Mouse (Mus musculus) ES-E14 (cell line): ENCODE data around the gene Psmd11. TPM values are rescaled to one million over a fixed set of nuclear protein-coding genes. Genes with fewer than 3 reads are reported as not detected.

Source experiments
- DNase-seq: peaks from one replicate; pipeline ENCODE4 v3.0.0-alpha.2; 2013; ENCODE audit warnings: low read depth, low spot score
- H3K27ac ChIP-seq: 2 replicates; pipeline ENCODE4 v1.5.1; 2012; ENCODE audit warnings: low read depth, mild to moderate bottlenecking, low read length, moderate library complexity, mixed read lengths; ENCODE audit not compliant: poor library complexity, insufficient read depth, severe bottlenecking
- H3K36me3 ChIP-seq: 2 replicates; pipeline ENCODE4 v1.6.1; 2012; ENCODE audit warnings: mild to moderate bottlenecking, low read length, moderate library complexity, mixed read lengths; ENCODE audit not compliant: control insufficient read depth, poor library complexity, insufficient read depth, severe bottlenecking
- H3K4me1 ChIP-seq, 2 experiments: fragments of 150-350 bp in 1 of 2; sonication (generic) in 1 of 2; 2 replicates each; pipeline ENCODE4 v1.6.1; 2012; ENCODE audit warnings: low read length in 2 of 2, mild to moderate bottlenecking in 1 of 2, mixed read lengths in 1 of 2; ENCODE audit not compliant: control insufficient read depth in 2 of 2, insufficient read depth in 2 of 2, poor library complexity in 1 of 2
- H3K4me3 ChIP-seq, 2 experiments: fragments of 150-350 bp in 1 of 2; sonication (generic) in 1 of 2; 2 replicates each; pipeline ENCODE4 v1.5.1; 2012; ENCODE audit warnings: low read length in 2 of 2, low read depth in 1 of 2, mild to moderate bottlenecking in 1 of 2, mixed read lengths in 1 of 2; ENCODE audit not compliant: insufficient read depth in 1 of 2, poor library complexity in 1 of 2, severe bottlenecking in 1 of 2
- H3K9ac ChIP-seq: 2 replicates; pipeline ENCODE4 v1.6.1; 2012; ENCODE audit warnings: low read depth, mild to moderate bottlenecking, low read length, mixed read lengths; ENCODE audit not compliant: poor library complexity, insufficient read depth, severe bottlenecking
- H3K9me3 ChIP-seq: fragments of 150-350 bp; sonication (generic); 2 replicates; pipeline ENCODE4 v1.6.1; 2012; ENCODE audit warnings: low read depth, mild to moderate bottlenecking, low read length; ENCODE audit not compliant: control insufficient read depth, insufficient read depth
- CHD2 ChIP-seq: IDR thresholded peaks from 2 replicates; pipeline ENCODE4 v1.6.1; 2014; ENCODE audit warnings: mild to moderate bottlenecking, low read depth, low read length, inconsistent platforms
- HCFC1 ChIP-seq: IDR thresholded peaks from 2 replicates; pipeline ENCODE4 v1.6.1; 2012; ENCODE audit warnings: low read length, inconsistent platforms, borderline replicate concordance; ENCODE audit not compliant: insufficient read depth
- MAFK ChIP-seq: IDR thresholded peaks from 2 replicates; pipeline ENCODE4 v1.6.1; 2014; ENCODE audit warnings: mild to moderate bottlenecking, low read depth, low read length, inconsistent platforms; ENCODE audit not compliant: insufficient read depth
- ZC3H11A ChIP-seq: IDR thresholded peaks from 2 replicates; pipeline ENCODE4 v1.6.1; 2012; ENCODE audit warnings: low read depth, mild to moderate bottlenecking, inconsistent platforms, low read length, borderline replicate concordance
- ZNF384 ChIP-seq: IDR thresholded peaks from 2 replicates; pipeline ENCODE4 v1.6.1; 2012; ENCODE audit warnings: low read depth, low read length, inconsistent platforms
- in situ Hi-C, 2 experiments: fragments of 600-800 bp; cut with MboI; formaldehyde crosslinking; loops; one replicate each; pipeline ENCODE4 v1.15.1; 2025; ENCODE audit warnings: low sequenced_read_pairs in 2 of 2, inconsistent platforms in 1 of 2; ENCODE audit not compliant: unreplicated experiment in 2 of 2
- total RNA-seq: library from RNA; depleted of rRNA; stranded (reverse); fragments of 300-350 nt; gene quantifications from 2 replicates; pipeline ENCODE4 v1.2.3, GENCODE M21; 2012

The Psmd11 gene
- total RNA-seq, 1 experiment, result 106 TPM

DNA sequence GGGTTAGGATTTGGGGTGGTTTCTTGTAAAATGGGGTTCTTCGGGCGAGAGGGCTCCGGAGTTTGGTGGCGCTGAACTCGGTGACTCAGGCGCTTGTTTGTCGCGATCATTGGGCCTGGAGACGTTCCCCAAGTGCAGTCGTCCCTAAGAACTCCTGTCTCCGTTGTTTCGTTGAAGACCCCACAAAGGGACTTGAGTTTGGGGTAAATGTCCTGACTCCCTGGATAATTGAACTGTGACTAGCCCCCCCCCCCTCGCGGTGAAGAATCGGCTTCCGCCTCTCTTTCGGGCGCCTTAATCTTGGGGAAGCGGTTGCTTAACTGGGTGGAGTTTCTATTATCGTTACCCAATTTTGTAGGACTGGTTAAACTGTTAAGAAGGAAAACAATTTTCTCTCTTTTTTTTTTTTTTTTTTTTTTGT is 44.8 kb upstream of the Psmd11 start:
- DNase-seq, result no peak
- H3K27ac ChIP-seq, result peak overlapping the region; percentile 85
- H3K36me3 ChIP-seq, result peaks cover 17% of the 10 kb centered on the region
- peak overlapping the region; percentile 100 for H3K9ac ChIP-seq
- in situ Hi-C loops, result no loop called here
- no peaks in the 10 kb centered on the region for H3K9me3 ChIP-seq
- H3K4me1 ChIP-seq, result 0 out of 4 replicates have a peak, but pooled peaks cover 0 to 3% of the 10 kb centered on the region in 2 experiments
- TF ChIP-seq HCFC1, result no peak
- TF ChIP-seq ZNF384, result peak; percentile 44; the same call in 1 of the 2 replicates
- peak overlapping the region; percentile 87 to 99 for H3K4me3 ChIP-seq

GRCm38 (mm10) chr11:80384461-80384860 is 44.0 kb upstream of the Psmd11 start:
- no peak for DNase-seq
- TF ChIP-seq ZC3H11A (no peak), CHD2 (no peak), ZNF384 (no peak), MAFK (no peak), HCFC1 (no peak)
- Histone ChIP-seq H3K9me3 (no peaks in the 10 kb centered on the region), H3K27ac (no peak overlapping the region), H3K4me3 (peak overlapping the region; percentile 87 to 99), H3K36me3 (peaks cover 21% of the 10 kb centered on the region), H3K9ac (peak overlapping the region; percentile 71), H3K4me1 (0 out of 4 replicates have a peak, but pooled peaks cover 0 to 3% of the 10 kb centered on the region in 2 experiments)
- in situ Hi-C loops, result no loop called here

DNA sequence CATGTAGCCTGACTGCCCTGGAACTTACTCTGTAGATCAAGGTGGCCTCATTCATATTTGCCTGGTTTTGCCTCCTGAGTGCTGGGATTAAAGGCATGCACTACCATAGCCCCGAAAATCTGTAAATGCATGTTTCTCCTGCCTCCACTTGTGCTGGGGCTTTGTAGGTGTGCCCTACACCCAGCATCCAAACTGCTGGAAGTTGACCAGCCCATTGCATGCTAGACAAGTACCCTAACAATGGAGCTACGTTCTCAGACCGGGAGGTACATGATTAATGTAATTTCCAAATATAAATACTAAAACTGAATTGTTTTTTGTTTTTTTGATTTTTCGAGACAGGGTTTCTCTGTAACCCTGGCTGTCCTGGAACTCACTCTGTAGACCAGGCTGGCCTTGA is 43.4 kb upstream of the Psmd11 start:
- in situ Hi-C loops, result no loop called here
- 0 out of 4 replicates have a peak, but pooled peaks cover 0 to 3% of the 10 kb centered on the region in 2 experiments for H3K4me1 ChIP-seq
- no peaks in the 10 kb centered on the region for H3K9me3 ChIP-seq
- H3K9ac ChIP-seq, result peak overlapping the region; percentile 71
- no peak for DNase-seq
- H3K36me3 ChIP-seq, result peaks cover 21% of the 10 kb centered on the region
- no peak for TF ChIP-seq ZNF384
- no peak for TF ChIP-seq HCFC1
- TF ChIP-seq CHD2, result no peak
- no peak for TF ChIP-seq MAFK
- H3K27ac ChIP-seq, result no peak overlapping the region
- peak overlapping the region; percentile 87 to 99 for H3K4me3 ChIP-seq

- Histone ChIP-seq H3K9me3 (no peaks in the 10 kb centered on the region), H3K9ac (no peak overlapping the region), H3K36me3 (peaks cover 27% of the 10 kb centered on the region), H3K27ac (no peak overlapping the region), H3K4me3 (no peak overlapping the region), H3K4me1 (0 out of 4 replicates have a peak, but pooled peaks cover 0 to 3% of the 10 kb centered on the region in 2 experiments)
- no peak for TF ChIP-seq ZNF384
- TF ChIP-seq HCFC1, result no peak
- no peak for TF ChIP-seq CHD2
- TF ChIP-seq MAFK, result no peak
- no peak for TF ChIP-seq ZC3H11A
- no peak for DNase-seq
- in situ Hi-C loops, result no loop called here
Observed at GRCm38 (mm10) chr11:80386790-80387189, 41.6 kb upstream of the Psmd11 start.

DNA sequence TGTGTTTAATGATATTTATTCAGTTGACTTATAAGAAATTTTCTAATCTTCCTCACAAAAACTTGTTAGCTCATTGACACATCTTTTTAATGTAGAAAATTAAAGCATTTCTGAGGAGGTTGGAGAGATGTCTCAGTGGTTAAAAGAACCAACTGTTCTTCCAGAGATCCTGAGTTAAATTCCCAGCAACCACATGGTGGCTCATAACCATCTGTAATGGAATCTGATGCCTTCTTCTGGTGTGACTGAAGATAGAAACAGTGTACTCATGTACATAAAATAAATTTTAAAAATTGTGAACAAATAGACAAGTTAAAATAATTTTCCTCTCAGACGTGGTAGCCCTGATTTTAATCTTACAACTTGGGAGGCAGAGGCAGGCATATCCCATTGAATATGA is 38.5 kb upstream of the Psmd11 start:
- TF ChIP-seq ZNF384 (no peak), ZC3H11A (no peak), HCFC1 (no peak), CHD2 (no peak), MAFK (no peak)
- Histone ChIP-seq H3K36me3 (peaks cover 35% of the 10 kb centered on the region), H3K27ac (no peak overlapping the region), H3K9ac (no peak overlapping the region), H3K4me3 (no peak overlapping the region), H3K4me1 (0 out of 4 replicates have a peak, but pooled peaks cover 0 to 3% of the 10 kb centered on the region in 2 experiments), H3K9me3 (no peaks in the 10 kb centered on the region)
- DNase-seq, result no peak
- in situ Hi-C loops, result loop anchor here (5.0 to 10.0 kb wide), 2 partner anchors 355 to 383 kb away; no protein-coding TSS in a partner anchor
